Mouse (Mus musculus) brain, embryonic 14.5 days (tissue): Measurements from ENCODE around the gene Tmem214. TPM values are rescaled to one million over a fixed set of nuclear protein-coding genes. Genes with fewer than 3 reads are reported as not detected.

Source experiments
- DNase-seq: peaks from one replicate; pipeline ENCODE4 v3.0.0-alpha.2; 2011; ENCODE audit warnings: low read depth
- CTCF ChIP-seq: fragments of 200-500 bp; IDR thresholded peaks from 2 replicates; pipeline ENCODE4 v1.5.1; 2012; ENCODE audit warnings: inconsistent platforms, mild to moderate bottlenecking, moderate library complexity, borderline replicate concordance; ENCODE audit not compliant: insufficient read depth, insufficient read length; ENCODE audit errors: extremely low read depth
- POLR2A ChIP-seq: fragments of 200-500 bp; IDR thresholded peaks from 2 replicates; pipeline ENCODE4 v1.6.1; 2012; ENCODE audit warnings: mild to moderate bottlenecking, inconsistent platforms, borderline replicate concordance; ENCODE audit not compliant: poor library complexity, insufficient read depth, insufficient read length, severe bottlenecking; ENCODE audit errors: extremely low read depth
- polyA plus RNA-seq: library from polyadenylated mRNA; depleted of rRNA; stranded (reverse); fragments of >200 nt; gene quantifications from 2 replicates; pipeline ENCODE4 v1.2.3, GENCODE M21; 2012

Tmem214 gene
- polyA plus RNA-seq, 1 experiment, result 88.6 TPM

GRCm38 (mm10) chr5:30917348-30917747 is 49.5 kb downstream of the Tmem214 start:
- TF ChIP-seq POLR2A (no peak), CTCF (no peak)
- no peak for DNase-seq

GRCm38 (mm10) chr5:30917891-30918670 is 50.3 kb downstream of the Tmem214 start:
- DNase-seq, result no peak
- TF ChIP-seq POLR2A, result no peak
- no peak for TF ChIP-seq CTCF

GRCm38 (mm10) chr5:30918691-30919090 is 50.9 kb downstream of the Tmem214 start:
- TF ChIP-seq CTCF, result no peak
- no peak for TF ChIP-seq POLR2A
- no peak for DNase-seq

- TF ChIP-seq CTCF, result no peak
- no peak for TF ChIP-seq POLR2A
- peak; percentile 35 for DNase-seq
These were observed 52.2 kb downstream of the Tmem214 start for GRCm38 (mm10) chr5:30919831-30920614.

GRCm38 (mm10) chr5:30920621-30921020 is 52.8 kb downstream of the Tmem214 start:
- TF ChIP-seq CTCF (no peak), POLR2A (no peak)
- no peak for DNase-seq

- TF ChIP-seq CTCF, result peak; percentile 94
- peak; percentile 25; the same call in 1 of the 2 replicates for TF ChIP-seq POLR2A
- DNase-seq, result peak; percentile 92
These were observed 53.6 kb downstream of the Tmem214 start, which contains the start of gene Khk for GRCm38 (mm10) chr5:30921256-30922033. TSS of gene Khk (plus strand) at chr5:30921431.

- DNase-seq, result no peak
These were observed 54.8 kb downstream of the Tmem214 start for GRCm38 (mm10) chr5:30922581-30923041.

GRCm38 (mm10) chr5:30923119-30923518 is 55.3 kb downstream of the Tmem214 start:
- TF ChIP-seq POLR2A (no peak), CTCF (no peak)
- no peak for DNase-seq

More at GRCm38 (mm10) chr5:30922581-30923041, 54.8 kb downstream of the Tmem214 start:
- TF ChIP-seq POLR2A (no peak), CTCF (no peak)

GRCm38 (mm10) chr5:30924614-30925013 is 56.8 kb downstream of the Tmem214 start:
- DNase-seq, result no peak
- no peak for TF ChIP-seq CTCF
- TF ChIP-seq POLR2A, result no peak

- no peak for DNase-seq
These were observed 57.4 kb downstream of the Tmem214 start for GRCm38 (mm10) chr5:30925217-30925616.

More at GRCm38 (mm10) chr5:30925217-30925616, 57.4 kb downstream of the Tmem214 start:
- TF ChIP-seq CTCF (no peak), POLR2A (no peak)
